Mouse (Mus musculus) ES-E14 (cell line): Measurements from ENCODE around the gene Gnrhr. TPM values are rescaled to one million over a fixed set of nuclear protein-coding genes. Genes with fewer than 3 reads are reported as not detected.

Experiments used
- DNase-seq: peaks from one replicate; pipeline ENCODE4 v3.0.0-alpha.2; 2013; ENCODE audit warnings: low read depth, low spot score
- H3K27ac ChIP-seq: 2 replicates; pipeline ENCODE4 v1.5.1; 2012; ENCODE audit warnings: low read depth, mild to moderate bottlenecking, low read length, moderate library complexity, mixed read lengths; ENCODE audit not compliant: poor library complexity, insufficient read depth, severe bottlenecking
- H3K36me3 ChIP-seq: 2 replicates; pipeline ENCODE4 v1.6.1; 2012; ENCODE audit warnings: mild to moderate bottlenecking, low read length, moderate library complexity, mixed read lengths; ENCODE audit not compliant: control insufficient read depth, poor library complexity, insufficient read depth, severe bottlenecking
- H3K4me1 ChIP-seq, 2 experiments: fragments of 150-350 bp in 1 of 2; sonication (generic) in 1 of 2; 2 replicates each; pipeline ENCODE4 v1.6.1; 2012; ENCODE audit warnings: low read length in 2 of 2, mild to moderate bottlenecking in 1 of 2, mixed read lengths in 1 of 2; ENCODE audit not compliant: control insufficient read depth in 2 of 2, insufficient read depth in 2 of 2, poor library complexity in 1 of 2
- H3K4me3 ChIP-seq, 2 experiments: fragments of 150-350 bp in 1 of 2; sonication (generic) in 1 of 2; 2 replicates each; pipeline ENCODE4 v1.5.1; 2012; ENCODE audit warnings: low read length in 2 of 2, low read depth in 1 of 2, mild to moderate bottlenecking in 1 of 2, mixed read lengths in 1 of 2; ENCODE audit not compliant: insufficient read depth in 1 of 2, poor library complexity in 1 of 2, severe bottlenecking in 1 of 2
- H3K9ac ChIP-seq: 2 replicates; pipeline ENCODE4 v1.6.1; 2012; ENCODE audit warnings: low read depth, mild to moderate bottlenecking, low read length, mixed read lengths; ENCODE audit not compliant: poor library complexity, insufficient read depth, severe bottlenecking
- H3K9me3 ChIP-seq: fragments of 150-350 bp; sonication (generic); 2 replicates; pipeline ENCODE4 v1.6.1; 2012; ENCODE audit warnings: low read depth, mild to moderate bottlenecking, low read length; ENCODE audit not compliant: control insufficient read depth, insufficient read depth
- CHD2 ChIP-seq: IDR thresholded peaks from 2 replicates; pipeline ENCODE4 v1.6.1; 2014; ENCODE audit warnings: mild to moderate bottlenecking, low read depth, low read length, inconsistent platforms
- HCFC1 ChIP-seq: IDR thresholded peaks from 2 replicates; pipeline ENCODE4 v1.6.1; 2012; ENCODE audit warnings: low read length, inconsistent platforms, borderline replicate concordance; ENCODE audit not compliant: insufficient read depth
- MAFK ChIP-seq: IDR thresholded peaks from 2 replicates; pipeline ENCODE4 v1.6.1; 2014; ENCODE audit warnings: mild to moderate bottlenecking, low read depth, low read length, inconsistent platforms; ENCODE audit not compliant: insufficient read depth
- ZC3H11A ChIP-seq: IDR thresholded peaks from 2 replicates; pipeline ENCODE4 v1.6.1; 2012; ENCODE audit warnings: low read depth, mild to moderate bottlenecking, inconsistent platforms, low read length, borderline replicate concordance
- ZNF384 ChIP-seq: IDR thresholded peaks from 2 replicates; pipeline ENCODE4 v1.6.1; 2012; ENCODE audit warnings: low read depth, low read length, inconsistent platforms
- in situ Hi-C, 2 experiments: fragments of 600-800 bp; cut with MboI; formaldehyde crosslinking; loops; one replicate each; pipeline ENCODE4 v1.15.1; 2025; ENCODE audit warnings: low sequenced_read_pairs in 2 of 2, inconsistent platforms in 1 of 2; ENCODE audit not compliant: unreplicated experiment in 2 of 2
- total RNA-seq: library from RNA; depleted of rRNA; stranded (reverse); fragments of 300-350 nt; gene quantifications from 2 replicates; pipeline ENCODE4 v1.2.3, GENCODE M21; 2012; rRNA removed

Gene Gnrhr
- not detected in 2 replicates for total RNA-seq

DNA sequence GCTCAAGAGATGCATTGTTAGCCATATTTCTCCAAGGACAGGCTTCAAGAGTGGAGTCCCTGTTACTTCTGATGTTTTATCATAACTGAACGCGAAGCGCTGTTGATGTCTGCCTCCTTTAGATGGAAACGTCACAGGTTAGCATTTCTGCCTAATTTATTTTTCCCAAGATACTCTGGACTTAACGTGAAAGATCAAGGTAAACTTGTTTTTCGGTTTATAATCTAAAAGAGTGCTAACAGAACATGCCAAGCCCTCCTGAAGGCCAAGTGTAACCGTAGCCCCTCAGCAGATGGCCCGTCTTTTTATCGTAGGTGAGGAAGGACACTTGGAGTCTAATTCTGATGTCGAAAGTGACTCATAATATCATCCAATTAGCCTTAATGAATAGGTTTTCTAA lies at the start of gene Gnrhr:
Gene Gnrhr, minus strand, starts transcription at position 101 of the 400 bp plus-strand sequence.
- TF ChIP-seq ZNF384: no peak
- no peak for TF ChIP-seq MAFK
- no peak for TF ChIP-seq HCFC1
- no peak for TF ChIP-seq ZC3H11A
- TF ChIP-seq CHD2: no peak
- Histone ChIP-seq H3K4me1 (no peaks in the 10 kb centered on the region), H3K27ac (no peak within 1 kb of the TSS), H3K9me3 (no peaks in the 10 kb centered on the region), H3K9ac (no peak within 1 kb of the TSS), H3K36me3 (no peaks in the 10 kb centered on the region), H3K4me3 (no peak within 1 kb of the TSS)
- no peak for DNase-seq
- in situ Hi-C loops: loop anchor here in 1 of 2 experiments (10.0 kb wide), 1 partner anchor 217 kb away; no protein-coding TSS in a partner anchor

DNA sequence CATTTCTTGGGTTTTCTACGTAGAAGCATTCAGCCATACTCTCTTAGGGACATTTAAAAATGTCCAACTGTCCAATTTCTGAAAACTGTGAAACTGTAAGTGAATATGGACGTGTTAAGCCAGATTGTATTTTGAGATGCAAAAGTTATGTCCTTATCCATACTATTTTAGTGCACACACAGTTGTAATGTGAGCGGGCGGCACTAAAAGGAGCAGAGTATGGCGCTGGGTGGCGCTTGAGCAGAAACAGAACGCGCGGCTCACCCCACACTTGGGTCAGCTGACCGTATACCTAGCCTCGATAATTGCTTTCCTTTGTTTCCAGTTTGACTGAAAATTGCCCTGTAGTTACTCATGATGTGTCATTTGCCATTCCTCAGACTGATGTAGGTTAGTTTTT lies 48.9 kb upstream of the Gnrhr start:
- no peaks in the 10 kb centered on the region for H3K36me3 ChIP-seq
- in situ Hi-C loops: no loop called here
- H3K9ac ChIP-seq: no peak overlapping the region
- no peak for DNase-seq
- no peak overlapping the region for H3K4me3 ChIP-seq
- TF ChIP-seq MAFK (no peak), HCFC1 (no peak), ZC3H11A (no peak), CHD2 (no peak), ZNF384 (no peak)
- no peaks in the 10 kb centered on the region for H3K4me1 ChIP-seq
- no peaks in the 10 kb centered on the region for H3K9me3 ChIP-seq
- H3K27ac ChIP-seq: no peak overlapping the region

DNA sequence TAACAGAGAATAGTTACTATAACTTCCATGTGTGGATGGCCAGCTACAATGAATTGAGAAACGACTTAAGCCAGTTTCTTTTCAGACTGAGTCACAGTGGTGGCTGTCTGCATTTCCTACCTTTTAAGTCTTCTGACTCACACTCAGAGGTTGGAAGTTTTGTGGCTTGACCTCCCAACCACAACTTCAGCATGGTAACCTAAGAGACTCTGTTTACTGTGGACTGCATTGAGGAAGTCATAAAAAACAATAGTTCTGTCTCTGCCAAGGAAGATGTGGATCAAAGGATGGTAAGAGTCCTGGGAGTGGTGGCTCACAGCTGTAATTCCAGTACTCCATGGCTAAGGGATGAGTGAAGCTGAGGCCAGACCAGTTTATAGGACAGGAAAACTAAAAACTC lies 47.2 kb upstream of the Gnrhr start:
- no peaks in the 10 kb centered on the region for H3K36me3 ChIP-seq
- DNase-seq: no peak
- no peaks in the 10 kb centered on the region for H3K9me3 ChIP-seq
- no peak overlapping the region for H3K4me3 ChIP-seq
- in situ Hi-C loops: no loop called here
- H3K27ac ChIP-seq: no peak overlapping the region
- no peaks in the 10 kb centered on the region for H3K4me1 ChIP-seq
- no peak overlapping the region for H3K9ac ChIP-seq
- no peak for TF ChIP-seq ZC3H11A

DNA sequence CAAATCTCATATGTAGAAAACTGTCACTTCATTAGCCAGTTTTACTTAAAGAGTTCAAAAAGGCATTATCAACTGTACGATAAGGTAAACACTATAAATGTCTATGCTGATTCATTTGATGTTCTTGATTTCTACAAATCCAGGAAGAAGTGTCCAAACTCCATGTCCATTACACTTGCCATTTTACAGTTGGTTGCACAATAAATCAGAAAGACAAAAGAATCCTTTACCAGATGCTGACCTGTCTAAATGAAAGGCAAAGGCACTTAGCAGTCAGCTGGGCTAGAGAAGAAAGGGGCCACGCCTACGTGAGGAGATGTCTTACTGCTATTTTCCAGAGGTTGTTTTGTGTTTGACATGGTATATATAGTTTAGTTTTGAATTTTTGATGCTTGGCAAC lies 46.6 kb upstream of the Gnrhr start:
- Histone ChIP-seq H3K4me1 (no peaks in the 10 kb centered on the region), H3K27ac (no peak overlapping the region), H3K36me3 (no peaks in the 10 kb centered on the region), H3K9ac (no peak overlapping the region), H3K4me3 (no peak overlapping the region), H3K9me3 (no peaks in the 10 kb centered on the region)
- no peak for DNase-seq
- TF ChIP-seq ZNF384: no peak
- no peak for TF ChIP-seq ZC3H11A
- no peak for TF ChIP-seq MAFK
- no peak for TF ChIP-seq CHD2
- TF ChIP-seq HCFC1: no peak
- in situ Hi-C loops: no loop called here

DNA sequence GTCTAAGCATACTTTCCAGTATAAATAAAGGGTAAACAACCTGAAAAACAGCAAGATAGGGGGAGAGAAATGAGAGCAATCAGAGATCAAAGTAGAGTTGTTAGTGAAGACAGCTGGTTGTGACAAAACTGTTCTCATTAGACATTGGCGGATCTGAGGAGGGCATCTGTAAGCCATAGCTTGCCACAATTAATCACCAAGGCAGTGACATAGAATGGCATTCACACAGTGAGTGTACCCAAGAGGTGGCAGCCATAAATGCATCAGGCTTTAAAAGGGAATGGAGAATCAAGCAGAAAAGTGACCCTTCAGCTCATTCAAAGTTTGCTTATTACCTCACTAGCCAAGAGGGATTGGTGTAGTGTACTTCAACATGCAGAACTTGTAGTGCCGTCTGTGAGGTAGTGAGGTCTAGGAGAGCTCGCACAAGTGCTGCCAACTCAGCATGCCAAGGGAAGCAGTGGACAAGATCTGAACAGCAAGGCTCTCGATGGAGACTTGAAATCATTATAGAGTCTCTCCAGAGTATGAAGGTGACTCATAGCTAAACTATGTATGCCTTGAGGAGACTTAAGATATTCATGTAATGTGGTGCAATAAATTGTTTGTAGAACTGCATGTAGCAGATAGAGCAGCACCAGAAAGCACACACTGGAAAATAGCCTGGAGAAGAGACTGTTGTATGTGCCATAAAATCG lies 29.6 kb upstream of the Gnrhr start:
- no peak overlapping the region for H3K27ac ChIP-seq
- H3K36me3 ChIP-seq: no peaks in the 10 kb centered on the region
- DNase-seq: no peak
- no peaks in the 10 kb centered on the region for H3K9me3 ChIP-seq
- no peaks in the 10 kb centered on the region for H3K4me1 ChIP-seq
- no peak overlapping the region for H3K9ac ChIP-seq
- TF ChIP-seq HCFC1 (no peak), ZNF384 (no peak), ZC3H11A (no peak), CHD2 (no peak), MAFK (no peak)
- in situ Hi-C loops: no loop called here
- no peak overlapping the region for H3K4me3 ChIP-seq
